Mouse (Mus musculus) cerebellum, adult 9-11 months (tissue): ENCODE measurements around the gene Klhl10.

Source experiments
- DNase-seq: peaks from one replicate; pipeline ENCODE4 v3.0.0; 2022

Gene Klhl10

DNA sequence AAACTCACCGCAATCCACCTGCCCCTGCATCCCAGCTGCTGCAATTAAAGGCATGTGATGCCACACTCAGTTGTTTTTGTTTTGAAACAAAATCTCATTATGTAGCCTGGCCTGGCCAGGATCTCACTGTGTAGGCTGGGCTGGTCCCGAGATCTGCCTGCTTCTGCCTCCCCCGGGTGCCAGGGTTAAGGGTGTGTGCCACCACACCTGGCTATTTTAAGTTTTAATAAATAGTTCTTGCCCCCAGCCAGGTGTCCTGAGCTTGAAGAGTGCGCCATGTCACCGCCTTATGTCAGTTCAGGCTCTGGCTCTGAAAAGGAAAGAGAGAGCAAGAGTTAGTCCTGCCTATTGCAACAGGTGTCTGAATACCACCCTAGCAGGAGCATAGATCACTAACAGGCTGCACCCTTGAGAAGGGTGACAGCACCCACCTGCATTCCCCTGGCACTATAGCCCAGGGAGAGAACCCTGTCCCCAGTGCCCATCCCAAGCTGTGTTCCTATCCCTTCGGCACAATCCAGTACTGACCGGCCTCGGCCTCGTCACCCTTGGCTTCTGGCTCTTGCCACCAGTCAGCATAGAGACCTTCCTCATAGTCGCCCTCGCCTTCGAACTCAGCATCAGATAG, 32.8 kb upstream of the Klhl10 start:
- DNase-seq = peak; percentile 60

DNA sequence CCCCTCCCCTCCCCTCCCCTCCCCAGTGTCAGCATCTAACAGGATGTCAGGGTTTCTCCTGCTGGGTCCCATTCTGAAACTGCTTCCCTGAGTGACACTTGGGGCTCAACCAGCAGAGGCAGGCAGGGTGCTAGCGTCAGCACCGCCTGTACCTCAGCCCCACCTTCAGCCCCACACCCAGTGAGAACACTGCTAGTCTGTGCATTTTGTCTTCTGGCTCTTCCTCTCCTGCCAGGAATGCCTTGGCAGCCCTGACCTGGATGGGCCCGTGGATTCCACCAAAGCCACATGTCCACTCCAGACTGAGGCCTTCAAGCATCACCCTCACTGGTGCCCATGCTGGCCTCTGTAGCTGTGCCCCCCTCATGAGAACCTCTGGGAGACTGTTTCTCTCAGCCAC, 32.0 kb upstream of the Klhl10 start:
- DNase-seq = peak; percentile 72

DNA sequence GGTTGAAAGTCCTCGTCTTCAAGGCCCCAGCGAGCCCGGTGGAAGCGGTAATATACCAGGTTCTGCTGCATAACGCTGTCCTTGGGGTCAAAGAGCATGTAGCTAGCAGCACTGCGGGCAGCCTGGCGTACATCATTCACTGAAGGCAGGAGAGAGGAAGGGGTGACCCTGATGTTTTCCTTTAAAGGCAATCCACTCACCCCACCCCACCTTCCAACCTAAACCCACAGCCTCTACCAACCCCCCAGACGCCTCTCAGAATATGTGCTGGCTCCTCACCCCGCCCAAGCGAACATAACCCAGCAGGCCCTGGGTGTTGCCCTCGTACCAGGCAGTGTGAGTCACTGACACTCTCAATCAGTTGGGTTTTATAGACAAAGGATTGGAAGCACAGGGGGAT, 30.0 kb upstream of the Klhl10 start:
- DNase-seq = no peak

DNA sequence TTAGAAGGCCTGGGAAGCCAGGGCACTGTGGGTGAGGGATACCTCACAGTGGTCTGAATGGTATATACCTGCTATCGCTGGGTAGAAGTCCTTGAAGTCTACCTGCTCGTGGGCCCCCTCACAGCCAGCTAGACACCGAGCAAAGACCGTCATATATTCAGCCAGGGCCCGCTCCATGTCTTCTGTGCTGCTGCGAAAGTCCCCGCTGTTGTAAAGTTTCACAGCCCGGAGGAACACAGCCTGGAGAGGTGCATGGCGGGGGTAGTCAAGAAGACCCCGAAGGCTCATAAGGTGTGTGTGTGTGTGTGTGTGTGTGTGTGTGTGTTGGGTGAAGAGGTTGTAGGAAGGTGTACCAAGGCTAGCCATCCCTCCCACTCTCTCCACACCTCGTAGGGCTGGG, 28.2 kb upstream of the Klhl10 start:
- no peak for DNase-seq

DNA sequence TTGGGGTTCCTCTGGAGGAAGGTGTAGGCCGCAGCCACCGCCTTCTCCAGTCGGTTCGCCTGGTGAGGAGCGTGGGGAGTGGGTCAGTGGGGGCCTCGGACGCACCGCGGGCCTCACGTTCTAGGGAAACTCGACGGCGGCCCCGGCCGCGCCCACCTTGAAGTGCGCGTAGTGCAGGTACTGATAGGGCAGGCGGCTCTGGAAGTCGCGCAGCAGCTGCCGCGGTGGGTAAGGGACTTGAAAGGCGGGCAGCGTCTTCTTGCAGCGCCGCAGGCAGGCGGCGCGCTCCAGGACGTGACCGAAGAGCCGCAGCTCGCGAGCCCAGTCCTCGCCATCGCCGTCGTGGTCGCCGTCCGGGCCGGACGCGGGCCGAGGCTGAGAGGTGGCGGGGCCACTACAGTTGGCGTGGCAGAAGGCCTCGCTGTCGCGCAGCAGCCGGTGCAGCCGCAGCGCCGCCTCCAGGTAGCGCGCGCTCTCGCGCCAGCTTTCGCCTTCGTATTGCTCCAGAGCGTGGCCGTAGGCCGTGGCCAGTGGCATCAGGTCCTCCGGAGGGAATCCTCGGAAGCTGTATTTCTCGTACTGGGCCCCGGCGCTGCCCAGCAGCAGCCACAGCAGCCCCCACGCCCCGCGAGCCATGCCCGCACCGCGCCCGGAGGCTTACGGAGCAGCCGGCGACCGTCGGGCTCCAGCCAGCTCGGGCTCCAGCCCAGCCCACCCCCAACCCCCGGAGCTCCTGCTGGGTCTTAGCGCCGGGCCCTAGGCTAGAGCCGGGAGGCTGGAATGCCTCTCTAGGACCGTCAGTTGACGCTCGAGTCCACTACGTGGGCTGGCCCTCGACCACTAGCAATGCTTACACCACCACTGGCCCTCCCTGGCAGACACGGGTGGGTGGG, 27.4 kb upstream of the Klhl10 start, which contains the start of gene P3h4:
P3h4 (minus strand) TSS at position 816 of the 893 bp plus-strand sequence.
- peak; percentile 89 for DNase-seq

DNA sequence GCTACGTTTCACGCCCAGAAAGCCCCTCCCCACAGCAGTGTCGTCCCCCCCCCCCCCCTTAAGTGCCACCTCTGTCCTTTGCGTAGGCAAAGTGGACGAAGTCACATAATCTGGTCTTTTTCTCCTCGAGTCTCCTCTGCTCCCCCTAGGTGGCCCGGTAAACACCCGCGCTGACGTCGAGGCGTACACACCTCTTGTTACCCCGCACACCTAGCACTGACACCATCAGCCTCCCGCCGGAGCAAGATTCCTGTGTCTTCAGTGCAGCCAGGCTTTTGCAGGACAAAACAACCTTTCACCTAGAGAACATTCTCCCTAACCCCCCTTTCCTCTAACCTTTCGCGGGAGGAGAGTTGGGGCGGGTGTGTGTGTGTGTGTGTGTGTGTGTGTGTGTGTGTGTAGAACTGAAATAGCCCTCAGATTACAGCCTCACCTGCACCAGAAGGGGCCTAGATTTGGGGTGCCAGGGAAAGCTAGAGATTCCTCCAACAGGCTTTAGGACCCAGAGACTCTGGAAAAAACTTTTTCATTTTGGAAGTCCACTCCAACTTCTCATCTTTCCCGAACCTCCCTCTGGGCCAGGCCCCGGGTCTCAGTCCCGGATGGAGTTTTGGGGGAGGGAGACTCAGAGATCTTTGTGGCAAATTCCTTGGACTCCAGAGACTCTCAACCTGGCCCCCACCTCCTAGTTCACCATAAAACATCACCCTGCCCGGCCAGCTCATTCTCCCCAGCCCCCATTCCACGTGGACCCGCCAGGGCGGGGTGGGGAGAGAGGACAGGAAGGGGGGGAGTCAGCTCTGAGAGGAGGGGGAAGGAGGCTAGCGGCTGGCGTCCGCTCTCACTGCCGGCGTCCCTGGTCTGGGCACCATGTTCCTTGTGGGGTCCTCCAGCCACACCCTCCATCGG, 26.5 kb upstream of the Klhl10 start, which contains the start of gene Fkbp10:
Fkbp10 (plus strand) TSS at position 784 of the 909 bp plus-strand sequence.
- DNase-seq = peak; percentile 59

DNA sequence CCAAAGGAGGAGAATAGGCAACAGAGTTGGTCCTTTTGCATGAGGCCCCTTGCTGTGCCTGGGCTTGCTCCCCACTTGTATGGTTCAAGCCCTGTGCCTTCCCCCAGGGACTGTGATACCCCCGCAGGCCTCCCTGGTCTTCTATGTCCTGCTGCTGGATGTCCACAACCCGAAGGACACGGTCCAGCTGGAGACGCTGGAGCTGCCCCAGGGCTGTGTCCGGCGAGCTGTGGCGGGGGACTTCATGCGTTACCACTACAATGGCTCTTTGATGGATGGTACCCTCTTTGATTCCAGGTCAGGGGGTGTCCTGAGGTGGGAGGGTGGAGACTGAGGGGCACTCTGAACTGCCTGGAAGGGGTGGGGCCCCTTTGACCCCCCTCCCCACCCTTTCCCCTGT, 20.2 kb upstream of the Klhl10 start:
- no peak for DNase-seq

DNA sequence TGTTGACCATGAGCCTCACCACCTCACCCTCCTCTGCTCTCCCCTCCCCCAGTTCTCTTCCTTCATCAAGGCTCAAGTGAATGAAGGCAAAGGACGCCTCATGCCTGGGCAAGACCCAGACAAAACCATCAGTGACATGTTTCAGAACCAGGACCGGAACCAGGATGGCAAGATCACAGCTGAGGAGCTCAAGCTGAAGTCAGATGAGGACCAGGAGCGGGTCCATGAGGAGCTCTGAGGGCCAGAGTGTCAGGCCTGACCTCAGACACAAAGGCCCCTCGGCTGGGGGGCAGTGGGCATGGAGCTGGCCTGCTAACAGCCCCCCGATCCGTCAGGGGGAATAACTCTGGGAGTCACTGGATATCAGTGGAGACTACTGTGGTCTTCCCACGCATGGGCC, 17.9 kb upstream of the Klhl10 start:
- DNase-seq = no peak

DNA sequence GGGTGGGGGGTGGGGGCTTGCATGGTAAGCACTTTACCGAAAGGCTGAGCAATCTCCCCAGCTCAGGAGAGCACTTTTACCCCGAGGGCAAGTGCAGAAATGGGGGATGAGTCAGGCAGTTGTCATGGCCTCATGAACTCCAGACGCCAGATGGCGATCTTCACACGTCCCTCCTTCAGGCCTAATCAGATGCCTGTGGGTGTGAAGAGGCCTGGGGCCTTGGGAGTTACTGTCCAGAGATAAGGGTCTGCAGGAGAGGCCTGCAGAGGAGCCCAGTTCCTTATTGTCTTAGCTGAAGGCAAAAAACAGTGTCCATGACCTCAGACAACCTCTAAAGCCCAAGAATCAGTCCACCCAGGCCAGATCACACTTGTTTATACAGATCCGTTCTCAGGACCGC, 15.9 kb upstream of the Klhl10 start:
- DNase-seq = peak; percentile 68

DNA sequence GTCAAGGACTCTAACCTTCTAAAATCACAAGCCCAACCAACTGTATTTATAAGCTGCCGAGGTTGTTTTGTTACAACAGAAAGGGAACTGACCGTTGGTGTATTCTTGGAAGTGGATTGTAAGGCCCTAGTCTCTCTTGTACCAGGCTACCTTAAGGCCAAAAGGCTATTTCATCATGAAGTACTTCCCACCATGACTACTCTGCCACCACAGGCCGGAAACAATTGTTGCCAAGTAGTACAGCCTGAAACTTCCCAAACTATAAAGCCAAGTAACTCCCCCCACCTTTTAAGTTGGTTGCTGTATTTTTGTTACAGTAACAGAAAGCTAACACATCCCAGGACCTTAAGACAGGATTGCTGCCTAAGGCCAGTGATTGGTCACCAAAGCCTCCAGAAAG, 14.9 kb upstream of the Klhl10 start:
- no peak for DNase-seq

DNA sequence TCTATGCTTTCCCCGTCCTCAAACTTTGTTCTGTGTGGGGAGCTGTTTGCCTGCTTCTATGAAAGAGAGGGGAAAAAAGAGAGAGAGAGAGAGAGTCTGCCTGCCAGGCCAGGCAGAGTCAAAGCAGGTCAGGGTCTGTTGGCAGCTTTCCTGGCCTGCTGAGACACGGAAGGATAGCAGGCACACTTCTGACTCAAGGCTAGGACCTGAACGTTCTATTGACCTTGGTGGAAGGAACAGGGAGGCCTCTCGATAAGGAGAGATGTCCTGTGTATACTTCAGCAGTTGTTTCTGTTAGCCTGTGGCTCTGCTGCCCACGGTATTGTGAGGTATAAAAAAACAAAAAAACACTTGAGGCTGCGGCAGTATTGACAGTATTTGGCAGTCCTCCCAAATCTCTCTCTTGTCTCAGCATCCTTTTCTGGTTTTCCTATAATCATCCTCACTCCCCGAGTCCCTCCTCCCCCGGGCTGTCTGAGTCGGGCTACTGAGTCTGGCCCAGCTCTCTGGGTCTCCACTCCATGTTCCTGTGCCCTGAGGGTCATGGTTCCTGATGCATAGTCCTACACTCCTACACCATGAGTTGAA, 13.0 kb upstream of the Klhl10 start:
- no peak for DNase-seq

DNA sequence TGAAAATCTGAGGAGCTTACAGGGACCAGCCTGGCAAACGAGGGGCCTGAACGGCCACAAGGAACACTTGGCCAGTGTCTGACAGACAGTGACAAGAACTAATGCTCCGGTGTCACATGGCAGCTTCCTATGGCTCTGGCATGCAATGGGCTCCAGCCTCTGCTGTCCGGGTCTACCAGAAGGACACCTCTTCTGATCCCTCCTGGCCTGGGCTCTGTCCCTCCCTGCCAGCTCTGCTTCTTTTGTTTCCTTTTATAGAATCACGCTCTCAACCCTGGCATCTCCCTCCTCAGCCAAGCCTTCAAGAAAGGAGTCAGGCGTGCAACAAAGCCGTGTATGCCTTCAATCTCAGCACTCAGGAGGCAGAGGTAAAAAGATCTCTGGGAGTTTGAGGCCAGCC, 11.7 kb upstream of the Klhl10 start:
- DNase-seq = no peak

DNA sequence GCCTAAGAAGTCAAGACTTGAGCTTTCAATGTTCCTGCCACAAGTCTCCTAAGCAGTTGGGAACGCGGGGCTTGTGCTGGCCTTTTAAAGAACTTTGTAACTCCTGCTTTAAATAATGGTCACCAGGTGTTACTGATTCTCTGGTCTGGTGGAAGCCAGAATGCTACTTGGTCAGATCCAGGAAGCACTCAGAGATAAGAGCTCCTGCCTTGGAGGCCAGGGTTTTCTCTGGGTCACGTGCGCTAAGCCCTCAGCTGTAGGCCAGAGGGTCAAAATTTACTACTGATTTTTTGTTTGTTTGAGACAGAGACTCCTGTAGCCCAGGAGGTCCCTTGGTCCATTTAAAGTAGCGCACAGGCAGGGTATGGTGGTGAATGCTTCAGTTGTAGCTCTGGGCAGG, 9.7 kb upstream of the Klhl10 start:
- DNase-seq = no peak

DNA sequence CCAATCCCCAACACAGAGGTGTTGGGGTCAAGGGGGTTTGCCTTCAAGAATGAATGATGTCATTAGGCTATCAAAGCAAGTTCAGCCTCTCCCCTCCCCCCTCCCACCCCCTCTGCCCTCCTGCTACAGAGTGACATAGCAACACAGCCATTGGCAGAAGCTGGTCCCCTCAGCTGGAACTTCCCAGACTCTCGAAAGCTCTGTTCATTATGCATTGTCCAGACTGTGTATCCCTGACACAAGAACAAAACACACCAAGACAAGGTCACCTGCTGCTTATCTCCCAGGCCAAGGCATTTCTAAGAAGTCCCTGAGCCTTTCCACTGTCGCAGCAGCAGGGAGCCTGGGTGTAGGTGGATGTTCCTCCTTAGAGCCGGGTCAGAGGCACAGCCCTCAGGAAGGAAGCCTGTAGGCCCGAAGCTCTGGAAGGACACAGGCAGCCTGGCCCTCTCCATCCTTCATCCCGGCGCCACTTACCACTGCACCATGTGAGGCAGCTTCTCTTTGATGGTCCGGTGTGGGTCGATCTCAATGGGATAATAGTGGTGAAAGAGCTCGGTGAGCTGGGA, 6.0 kb upstream of the Klhl10 start:
- no peak for DNase-seq

DNA sequence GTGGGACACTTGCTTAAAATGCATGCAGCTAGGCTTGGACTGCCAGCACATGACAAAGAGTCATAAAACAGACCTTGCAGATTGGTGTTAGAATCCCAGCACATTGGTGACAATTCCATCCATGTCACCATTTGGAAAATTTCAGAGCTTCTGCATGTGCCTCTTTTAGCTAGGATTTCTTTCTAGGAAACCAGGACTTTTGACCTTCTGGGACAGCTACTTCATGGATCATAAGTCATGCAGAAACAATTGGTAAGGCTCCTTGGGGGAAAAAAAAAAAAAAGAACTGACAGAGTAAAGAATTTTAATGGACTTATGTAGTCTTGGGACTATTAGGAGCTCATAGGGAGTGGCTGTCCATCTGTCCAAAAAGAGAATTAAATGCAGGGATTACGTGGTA, 3.8 kb upstream of the Klhl10 start:
- DNase-seq = no peak

DNA sequence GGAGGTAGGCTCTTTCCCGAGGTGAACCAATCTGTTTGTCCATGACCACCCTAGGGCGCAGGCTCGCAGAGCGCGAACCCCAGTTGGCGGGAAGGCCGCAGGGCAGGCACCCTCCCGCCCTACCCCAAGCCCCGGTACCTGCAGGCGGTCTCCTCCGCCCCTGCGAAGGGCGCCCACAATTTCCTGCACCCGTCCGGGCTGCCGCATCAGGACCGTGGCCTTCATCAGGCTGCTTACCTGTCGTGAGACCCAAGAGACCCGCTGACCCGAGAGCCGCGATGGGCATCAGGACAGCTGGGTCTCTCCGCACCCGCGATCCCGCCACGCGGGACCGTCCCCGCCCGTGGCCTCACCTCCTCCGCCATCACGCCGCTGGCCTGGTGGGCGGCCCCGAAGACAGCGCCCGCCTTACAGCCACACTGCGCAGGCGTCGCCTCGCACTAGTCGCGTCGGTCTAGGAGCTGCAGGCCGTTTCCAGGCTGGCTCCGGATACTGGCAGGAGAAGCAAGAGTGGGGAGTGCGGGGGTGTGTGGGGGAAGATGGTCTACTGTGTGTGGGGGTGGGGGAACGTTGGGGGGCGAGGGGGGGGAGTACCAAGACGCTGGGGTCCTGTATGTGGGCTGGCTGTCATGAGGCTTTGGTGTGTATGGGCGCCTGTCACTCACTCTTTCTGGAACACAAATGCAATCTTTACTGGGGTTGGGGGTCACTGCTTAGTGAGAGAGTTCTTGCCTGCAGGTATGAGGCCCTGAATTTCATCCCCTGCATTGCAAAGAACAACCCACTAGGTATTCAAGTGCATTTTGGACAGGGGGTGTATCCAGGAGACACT, 810 bp upstream of the Klhl10 start:
- DNase-seq = peak; percentile 87

DNA sequence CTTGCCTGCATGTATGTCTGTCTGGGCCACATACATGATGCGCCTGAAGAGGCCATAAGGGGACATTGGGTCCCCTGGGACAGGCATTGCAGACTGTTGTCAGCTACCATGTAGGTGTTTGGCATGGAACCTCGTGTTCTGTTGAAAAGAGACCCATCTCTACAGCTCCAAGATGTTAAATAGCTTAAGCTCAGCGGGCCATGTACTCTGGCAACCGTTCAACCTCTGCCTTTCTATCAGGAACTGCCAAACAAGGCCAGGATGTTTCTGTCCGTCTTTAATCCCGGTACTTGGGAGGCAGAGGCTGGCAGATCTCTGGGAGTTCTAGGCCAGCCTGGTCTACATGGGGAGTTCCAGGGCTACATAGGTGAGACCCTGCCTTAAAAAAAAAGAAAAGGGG, 908 bp downstream of the Klhl10 start:
- no peak for DNase-seq

DNA sequence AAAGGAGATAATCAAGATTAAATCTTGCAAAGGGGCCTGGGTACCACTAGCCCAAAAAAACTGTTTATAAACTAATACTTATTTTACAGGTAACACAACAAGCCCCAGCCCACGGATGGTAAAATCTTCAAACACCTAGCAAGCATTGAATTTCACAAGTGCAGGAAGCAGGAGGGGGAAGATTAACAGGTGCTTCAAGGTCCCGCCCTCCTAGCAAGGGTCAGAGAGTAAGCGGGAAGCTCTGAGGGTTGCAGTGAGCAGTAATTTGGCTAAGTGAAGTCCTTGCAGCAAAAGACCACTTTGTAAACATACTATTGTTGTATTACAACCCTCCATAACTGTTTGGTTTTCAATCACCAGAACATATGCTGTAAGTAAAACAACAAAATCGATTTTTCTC, 15.5 kb downstream of the Klhl10 start:
- no peak for DNase-seq

DNA sequence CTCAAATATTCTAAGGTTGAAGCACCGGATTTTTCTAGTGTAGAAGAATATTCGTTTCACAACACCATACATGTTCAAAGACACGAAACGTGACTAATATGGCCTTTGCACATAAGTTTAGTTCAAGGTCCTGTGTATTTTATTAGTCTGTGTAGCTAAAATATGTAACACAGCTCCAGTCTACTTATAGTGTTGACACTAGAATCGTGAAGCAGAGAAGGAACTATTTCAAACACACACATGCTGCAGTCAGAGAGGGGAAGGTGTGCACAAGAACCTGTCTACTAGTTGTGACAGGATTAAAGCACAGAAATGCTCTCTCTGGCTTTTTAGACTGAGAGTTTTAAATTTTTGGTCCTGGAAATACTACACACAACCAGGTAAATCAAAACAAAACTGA, 16.0 kb downstream of the Klhl10 start:
- DNase-seq = no peak

DNA sequence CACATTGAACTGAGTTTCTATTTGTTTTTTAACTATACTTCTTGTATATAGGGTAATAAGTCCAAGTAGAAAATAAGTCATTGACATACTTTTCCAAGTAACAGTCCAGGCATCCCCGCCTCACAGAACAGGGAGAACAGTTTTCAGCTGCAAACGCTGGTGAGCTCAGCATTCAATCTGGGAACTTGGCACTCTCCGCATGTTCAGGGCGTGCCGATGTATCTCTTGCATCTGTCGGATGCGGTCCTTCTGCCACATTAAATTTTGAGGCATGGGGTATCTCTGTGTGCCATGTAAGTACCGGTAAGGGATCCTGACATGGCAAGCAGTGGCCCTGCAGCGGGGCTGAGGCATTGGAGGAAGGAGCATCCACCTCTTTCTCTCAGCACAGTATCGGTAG, 21.0 kb downstream of the Klhl10 start:
- no peak for DNase-seq

DNA sequence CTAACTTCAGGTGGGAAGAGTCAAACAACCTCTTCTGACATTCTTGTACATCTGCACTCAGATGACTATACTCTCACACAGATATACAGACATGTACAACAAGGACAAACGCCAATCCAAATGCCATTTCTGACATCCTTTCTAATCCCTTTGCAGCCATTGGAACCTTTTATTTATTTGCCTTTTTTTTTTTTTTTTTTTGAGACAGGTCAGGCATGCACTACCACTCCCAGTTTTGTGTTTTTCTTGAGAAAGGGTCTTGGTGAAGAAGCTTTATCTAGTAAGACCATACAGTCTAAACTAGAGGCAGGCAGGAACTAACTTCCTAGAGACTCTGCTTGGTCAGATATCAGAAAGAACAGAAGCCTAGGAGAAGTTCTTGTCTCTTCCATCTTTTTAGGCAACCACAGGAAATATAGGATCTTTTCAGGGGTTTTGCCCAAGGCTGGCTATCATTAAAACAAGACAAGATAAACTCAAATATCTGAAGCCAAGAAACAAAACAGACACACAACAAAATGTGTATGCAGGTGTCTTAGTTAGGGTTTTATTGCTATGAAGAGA, 23.6 kb downstream of the Klhl10 start:
- DNase-seq = no peak
